Mouse (Mus musculus) myocyte (in vitro differentiated cells): ENCODE measurements around the gene Fbxo42. TPM values are rescaled to one million over a fixed set of nuclear protein-coding genes. Genes with fewer than 3 reads are reported as not detected.
A peak's percentile ranks its signal among the peaks of the same experiment; 100 is the strongest.
"Not testable (repeated sequence)": the region's sequence is repeated elsewhere in the genome, so short reads cannot be mapped to it uniquely, and the experiment has no call there.

Experiments
- H3K27me3 ChIP-seq: one replicate; pipeline ENCODE4 v1.6.1; 2011; ENCODE audit not compliant: control insufficient read depth, insufficient read depth, insufficient read length
- H3K36me3 ChIP-seq: one replicate; pipeline ENCODE4 v1.6.1; 2011; ENCODE audit not compliant: control insufficient read depth, insufficient read depth
- H3K4me2 ChIP-seq: one replicate; pipeline ENCODE4 v1.6.1; 2011; ENCODE audit warnings: low read depth, control low read depth
- H3K4me3 ChIP-seq: one replicate; pipeline ENCODE4 v1.5.1; 2011; ENCODE audit warnings: mild to moderate bottlenecking, control low read depth, moderate library complexity
- H3K79me2 ChIP-seq: one replicate; pipeline ENCODE4 v1.6.1; 2011; ENCODE audit not compliant: control insufficient read depth, insufficient read depth
- H3ac ChIP-seq: one replicate; pipeline ENCODE4 v1.6.1; 2011; ENCODE audit not compliant: control insufficient read depth, insufficient read length
- CEBPB ChIP-seq: IDR thresholded peaks from 2 replicates; pipeline ENCODE4 v1.6.1; 2011; ENCODE audit warnings: mild to moderate bottlenecking, moderate library complexity; ENCODE audit not compliant: poor library complexity, insufficient read depth, severe bottlenecking
- E2F4 ChIP-seq: IDR thresholded peaks from one replicate; pipeline ENCODE4 v1.6.1; 2011; ENCODE audit warnings: mild to moderate bottlenecking, control low read depth, moderate library complexity; ENCODE audit not compliant: insufficient read depth
- MAX ChIP-seq: IDR thresholded peaks from one replicate; pipeline ENCODE4 v1.6.1; 2011; ENCODE audit warnings: low read depth, mild to moderate bottlenecking, control low read depth
- MYOD1 ChIP-seq, 3 experiments: IDR thresholded peaks; one replicate each; pipeline ENCODE4 v1.6.1; 2011; ENCODE audit warnings: control low read depth in 2 of 3, low read depth in 2 of 3, mild to moderate bottlenecking in 2 of 3, moderate library complexity in 1 of 3; ENCODE audit not compliant: insufficient read length in 2 of 3, control insufficient read depth in 1 of 3
- MYOG ChIP-seq, 3 experiments: IDR thresholded peaks; one replicate each; pipeline ENCODE4 v1.6.1; 2011; ENCODE audit warnings: control low read depth in 2 of 3, low read depth in 2 of 3, mild to moderate bottlenecking in 2 of 3; ENCODE audit not compliant: insufficient read length in 2 of 3, control insufficient read depth in 1 of 3, insufficient read depth in 1 of 3
- POLR2A ChIP-seq: IDR thresholded peaks from one replicate; pipeline ENCODE4 v1.6.1; 2011; ENCODE audit warnings: low read depth, mild to moderate bottlenecking, control low read depth, moderate library complexity; ENCODE audit not compliant: insufficient read length
- POLR2AphosphoS2 ChIP-seq: IDR thresholded peaks from one replicate; pipeline ENCODE4 v1.6.1; 2011; ENCODE audit warnings: low read depth, control low read depth; ENCODE audit not compliant: insufficient read length
- REST ChIP-seq: IDR thresholded peaks from one replicate; pipeline ENCODE4 v1.6.1; 2011; ENCODE audit warnings: mild to moderate bottlenecking, control low read depth, moderate library complexity; ENCODE audit not compliant: insufficient read depth, insufficient read length
- SRF ChIP-seq: IDR thresholded peaks from one replicate; pipeline ENCODE4 v1.6.1; 2011; ENCODE audit warnings: low read depth; ENCODE audit not compliant: control insufficient read depth, insufficient read length
- TCF12 ChIP-seq: IDR thresholded peaks from one replicate; pipeline ENCODE4 v1.6.1; 2011; ENCODE audit warnings: mild to moderate bottlenecking, control low read depth; ENCODE audit not compliant: poor library complexity, insufficient read depth, severe bottlenecking
- TCF3 ChIP-seq: IDR thresholded peaks from one replicate; pipeline ENCODE4 v1.6.1; 2011; ENCODE audit warnings: low read depth, control low read depth; ENCODE audit not compliant: insufficient read length
- USF1 ChIP-seq: IDR thresholded peaks from one replicate; pipeline ENCODE4 v1.6.1; 2011; ENCODE audit warnings: low read depth, mild to moderate bottlenecking, control low read depth, moderate library complexity
- polyA plus RNA-seq: library from polyadenylated mRNA; unstranded; fragments of >200 nt; fragmentation: generic; extraction: Trizol; gene quantifications from one replicate; pipeline ENCODE4 v1.2.1, GENCODE M21; 2012; ENCODE audit warnings: missing spikeins

Gene Fbxo42
- polyA plus RNA-seq, 1 experiment = 13.2 TPM

- H3ac ChIP-seq = no peak overlapping the region
These were observed 13.7 kb upstream of the Fbxo42 start for GRCm38 (mm10) chr4:141134031-141134441.

GRCm38 (mm10) chr4:141134751-141135530, 12.8 kb upstream of the Fbxo42 start:
- Histone ChIP-seq H3K79me2 (peaks cover 92% of the 10 kb centered on the region), H3K36me3 (no peaks in the 10 kb centered on the region), H3K4me3 (no peak overlapping the region), H3K27me3 (no peaks in the 10 kb centered on the region), H3K4me2 (no peak overlapping the region), H3ac (no peak overlapping the region)
- TF ChIP-seq SRF (no peak), CEBPB (no peak), REST (no peak), MAX (no peak)

More at GRCm38 (mm10) chr4:141134031-141134441, 13.7 kb upstream of the Fbxo42 start:
- TF ChIP-seq POLR2A (no peak), SRF (no peak), USF1 (no peak), TCF12 (no peak), TCF3 (no peak), CEBPB (no peak), MYOD1 (IDR thresholded peaks at IDR 0.05; ENCODE audit: control insufficient read depth in 1 of 3, insufficient read length in 2 of 3, low read depth in 2 of 3) (no peak), E2F4 (no peak), POLR2AphosphoS2 (no peak), MYOG (IDR thresholded peaks at IDR 0.05; ENCODE audit: control insufficient read depth in 1 of 3, insufficient read depth in 1 of 3, insufficient read length in 2 of 3, low read depth in 2 of 3) (no peak), REST (no peak), MAX (no peak)
- H3K36me3 ChIP-seq = no peaks in the 10 kb centered on the region
- H3K79me2 ChIP-seq = peaks cover 100% of the 10 kb centered on the region
- H3K4me3 ChIP-seq = no peak overlapping the region
- H3K27me3 ChIP-seq = no peaks in the 10 kb centered on the region
- H3K4me2 ChIP-seq = no peak overlapping the region

DNA sequence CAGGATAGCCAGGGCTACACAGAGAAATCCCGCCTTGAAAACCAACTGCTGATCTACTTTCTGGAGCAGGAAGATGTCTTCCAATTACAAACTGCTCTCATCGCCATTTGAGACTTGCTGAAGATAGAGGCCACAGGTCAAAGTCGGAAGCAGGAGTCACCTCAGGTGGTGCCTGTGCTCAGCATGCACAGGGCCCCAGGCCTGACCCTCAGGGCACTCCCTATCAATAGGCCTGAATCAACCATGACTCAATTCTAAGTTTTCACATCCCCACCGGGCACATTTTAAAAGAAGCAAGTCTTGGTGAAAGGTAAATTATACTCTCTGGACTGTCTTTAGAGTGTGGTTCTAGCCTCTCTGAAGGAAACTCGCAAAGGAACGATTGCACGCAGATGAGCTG, 11.6 kb upstream of the Fbxo42 start:
- Histone ChIP-seq H3K4me2 (no peak overlapping the region), H3K4me3 (no peak overlapping the region), H3K79me2 (peaks cover 80% of the 10 kb centered on the region), H3K27me3 (no peaks in the 10 kb centered on the region), H3ac (no peak overlapping the region), H3K36me3 (no peaks in the 10 kb centered on the region)
- TF ChIP-seq POLR2A (no peak), TCF12 (no peak), E2F4 (no peak)

- Histone ChIP-seq H3K4me3 (peak overlapping the region; percentile 65), H3K79me2 (peaks cover 64% of the 10 kb centered on the region), H3K4me2 (peak overlapping the region; percentile 95)
- not testable (repeated sequence) for H3ac ChIP-seq, H3K36me3 ChIP-seq, H3K27me3 ChIP-seq
These were observed 10.0 kb upstream of the Fbxo42 start for GRCm38 (mm10) chr4:141137740-141138139.

DNA sequence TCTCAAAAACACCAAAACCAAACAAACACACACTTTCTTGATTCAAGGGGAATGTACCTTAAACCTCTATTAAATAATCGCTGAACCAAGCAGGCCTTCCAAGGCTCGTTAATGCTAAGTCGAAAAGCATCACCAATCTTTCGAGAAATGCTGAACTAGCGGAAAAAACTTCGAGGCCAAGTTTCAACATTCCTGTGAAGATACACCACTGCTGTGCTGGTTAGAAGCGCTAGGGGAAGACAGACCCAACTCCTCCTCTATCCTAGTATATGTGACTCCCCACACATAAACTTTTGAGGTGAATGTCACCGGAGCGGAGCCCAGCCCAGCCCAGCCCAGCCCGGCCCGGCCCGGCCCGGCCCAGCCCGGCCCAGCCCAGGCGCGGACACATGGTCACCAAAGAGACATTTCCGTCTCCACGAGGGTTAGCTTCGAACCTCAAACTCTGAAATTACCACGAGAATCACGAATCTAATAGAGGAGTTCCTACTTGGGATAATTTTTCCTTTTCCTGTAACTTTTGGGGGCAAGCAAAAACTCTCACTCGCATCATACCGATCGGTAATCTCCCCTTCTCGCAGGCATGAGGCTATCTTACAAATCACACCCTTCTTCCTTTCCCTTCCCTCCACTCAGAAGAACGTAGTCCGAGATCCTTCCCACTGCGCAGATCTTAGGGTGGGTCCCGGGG, 9.1 kb upstream of the Fbxo42 start:
- Histone ChIP-seq H3K4me3 (peak overlapping the region; percentile 65), H3K27me3 (no peaks in the 10 kb centered on the region), H3ac (peak overlapping the region; percentile 72), H3K79me2 (peaks cover 56% of the 10 kb centered on the region), H3K36me3 (no peaks in the 10 kb centered on the region), H3K4me2 (peak overlapping the region; percentile 95)
- TF ChIP-seq SRF (no peak), MYOG (IDR thresholded peaks at IDR 0.05; ENCODE audit: control insufficient read depth in 1 of 3, insufficient read depth in 1 of 3, insufficient read length in 2 of 3, low read depth in 2 of 3) (no peak), MAX (no peak), POLR2A (no peak), CEBPB (no peak), TCF12 (no peak), MYOD1 (IDR thresholded peaks at IDR 0.05; ENCODE audit: control insufficient read depth in 1 of 3, insufficient read length in 2 of 3, low read depth in 2 of 3) (no peak)
